Mouse (Mus musculus) spleen, adult 2 months (tissue): ENCODE data around the gene Hoxa9.

ENCODE experiments used
- CTCF ChIP-seq: fragments of 200-500 bp; IDR thresholded peaks from 2 replicates; pipeline ENCODE4 v1.5.1; 2011; ENCODE audit warnings: mild to moderate bottlenecking, inconsistent platforms; ENCODE audit not compliant: insufficient read depth, insufficient read length, insufficient replicate concordance; ENCODE audit errors: extremely low read depth
- POLR2A ChIP-seq: fragments of 200-500 bp; IDR thresholded peaks from 2 replicates; pipeline ENCODE4 v1.6.1; 2011; ENCODE audit warnings: low read depth, low read length, inconsistent platforms

- no peak for TF ChIP-seq CTCF
- TF ChIP-seq POLR2A = no peak
Measured at GRCm38 (mm10) chr6:52176391-52176790, 54.5 kb downstream of the Hoxa9 start.
